Mouse (Mus musculus) kidney, embryonic 16.5 days (tissue): ENCODE results near the gene Jazf1. TPM values are rescaled to one million over a fixed set of nuclear protein-coding genes. Genes with fewer than 3 reads are reported as not detected.

Experiments used
- ATAC-seq: fragments of 200-750 bp; cut with Nextera tagmentation; 2 replicates; pipeline ENCODE4 v1.8.0; 2017; ENCODE audit warnings: moderate TSS enrichment; ENCODE audit not compliant: low FRiP score, low TSS enrichment
- H3K27ac ChIP-seq: fragments of 300-500 bp; sonication (generic); 2 replicates; pipeline ENCODE4 v1.5.1; 2014; ENCODE audit warnings: low read length
- H3K27me3 ChIP-seq: fragments of 300-500 bp; sonication (generic); 2 replicates; pipeline ENCODE4 v1.6.1; 2014; ENCODE audit warnings: low read length, control low read depth, mixed read lengths; ENCODE audit not compliant: insufficient read depth
- H3K36me3 ChIP-seq: fragments of 300-500 bp; sonication (generic); 2 replicates; pipeline ENCODE4 v1.6.1; 2014; ENCODE audit warnings: low read length, control low read depth, mixed read lengths; ENCODE audit not compliant: insufficient read depth
- H3K4me1 ChIP-seq: fragments of 300-500 bp; sonication (generic); 2 replicates; pipeline ENCODE4 v1.6.1; 2014; ENCODE audit warnings: low read length, control low read depth, mixed read lengths; ENCODE audit not compliant: insufficient read depth
- H3K4me2 ChIP-seq: fragments of 300-500 bp; sonication (generic); replicated peaks from 2 replicates; pipeline ENCODE4 v1.6.1; 2014; ENCODE audit warnings: low read depth, low read length
- H3K4me3 ChIP-seq: fragments of 300-500 bp; sonication (generic); 2 replicates; pipeline ENCODE4 v1.5.1; 2014; ENCODE audit warnings: mild to moderate bottlenecking, low read length
- H3K9ac ChIP-seq: fragments of 300-500 bp; sonication (generic); replicated peaks from 2 replicates; pipeline ENCODE4 v1.6.1; 2014; ENCODE audit warnings: low read length
- H3K9me3 ChIP-seq: fragments of 300-500 bp; sonication (generic); 2 replicates; pipeline ENCODE4 v1.6.1; 2016; ENCODE audit warnings: low read length, control low read depth
- WGBS: fragments of 180-500 bp; shearing (Covaris S2); extraction: QIAGEN DNeasy Blood & Tissue Kit; methylation state at CpG from one replicate; pipeline ENCODE4 v1.1.7; 2014; 5-methylcytosine and 5-hydroxymethylcytosine counted together
- polyA plus RNA-seq: library from polyadenylated mRNA; unstranded; fragments of >200 nt; fragmentation: Nextera tagmentation; extraction: Ambion mirVana; gene quantifications from 2 replicates; pipeline ENCODE4 v1.2.1, GENCODE M21; 2015

Gene Jazf1
- polyA plus RNA-seq, 1 experiment from 2014 or later = 3.3 TPM

GRCm38 (mm10) chr6:53066978-53067377 lies 1.5 kb downstream of the Jazf1 start:
- Histone ChIP-seq H3K27ac (no peak overlapping the region), H3K27me3 (peaks cover 27% of the 10 kb centered on the region), H3K9me3 (no peaks in the 10 kb centered on the region), H3K4me3 (no peak overlapping the region; the same call in 1 of the 2 replicates), H3K36me3 (no peaks in the 10 kb centered on the region), H3K4me1 (0 out of 2 replicates have a peak, but pooled peaks cover 4% of the 10 kb centered on the region), H3K4me2 (peak overlapping the region; percentile 98; the same call in 1 of the 2 replicates), H3K9ac (no peak overlapping the region)
- no peak for ATAC-seq
- WGBS = 58% methylated on average over 3 of the region's 3 CpGs

GRCm38 (mm10) chr6:53064070-53064469 lies 4.4 kb downstream of the Jazf1 start:
- H3K4me2 ChIP-seq = no peak overlapping the region
- no peaks in the 10 kb centered on the region for H3K9me3 ChIP-seq
- WGBS = 89% methylated on average over 4 of the region's 4 CpGs
- H3K27me3 ChIP-seq = peaks cover 10% of the 10 kb centered on the region; the same call in 1 of the 2 replicates
- H3K4me3 ChIP-seq = no peak overlapping the region
- 0 out of 2 replicates have a peak, but pooled peaks cover 4% of the 10 kb centered on the region for H3K4me1 ChIP-seq
- no peak for ATAC-seq
- no peak overlapping the region for H3K9ac ChIP-seq
- H3K27ac ChIP-seq = no peak overlapping the region
- H3K36me3 ChIP-seq = no peaks in the 10 kb centered on the region

- H3K4me3 ChIP-seq = no peak overlapping the region
- no peak overlapping the region for H3K4me2 ChIP-seq
- ATAC-seq = no peak
- H3K9ac ChIP-seq = no peak overlapping the region
- H3K4me1 ChIP-seq = no peaks in the 10 kb centered on the region
- no peaks in the 10 kb centered on the region for H3K27me3 ChIP-seq
- WGBS = 46% methylated on average over 2 of the region's 2 CpGs
- H3K27ac ChIP-seq = no peak overlapping the region
- H3K36me3 ChIP-seq = no peaks in the 10 kb centered on the region
- H3K9me3 ChIP-seq = no peaks in the 10 kb centered on the region
These were observed 13.5 kb downstream of the Jazf1 start for GRCm38 (mm10) chr6:53054909-53055308.

- H3K4me3 ChIP-seq = no peak overlapping the region
- WGBS = 96% methylated on average over 2 of the region's 2 CpGs
These were observed 22.9 kb downstream of the Jazf1 start for GRCm38 (mm10) chr6:53045501-53045900.

GRCm38 (mm10) chr6:53038176-53038575 lies 30.3 kb downstream of the Jazf1 start:
- H3K9ac ChIP-seq = no peak overlapping the region
- WGBS = 70% methylated on average over 3 of the region's 3 CpGs
- H3K4me2 ChIP-seq = no peak overlapping the region
- H3K27ac ChIP-seq = no peak overlapping the region
- no peaks in the 10 kb centered on the region for H3K9me3 ChIP-seq
- H3K27me3 ChIP-seq = no peaks in the 10 kb centered on the region
- ATAC-seq = no peak
- H3K36me3 ChIP-seq = no peaks in the 10 kb centered on the region
- no peak overlapping the region for H3K4me3 ChIP-seq
- H3K4me1 ChIP-seq = no peaks in the 10 kb centered on the region

More at GRCm38 (mm10) chr6:53045501-53045900, 22.9 kb downstream of the Jazf1 start:
- no peak overlapping the region for H3K9ac ChIP-seq
- no peaks in the 10 kb centered on the region for H3K4me1 ChIP-seq
- no peak for ATAC-seq
- no peaks in the 10 kb centered on the region for H3K27me3 ChIP-seq
- no peak overlapping the region for H3K4me2 ChIP-seq
- H3K27ac ChIP-seq = no peak overlapping the region
- H3K36me3 ChIP-seq = no peaks in the 10 kb centered on the region
- no peaks in the 10 kb centered on the region for H3K9me3 ChIP-seq

- Histone ChIP-seq H3K9me3 (no peaks in the 10 kb centered on the region), H3K4me3 (no peak overlapping the region), H3K4me2 (no peak overlapping the region), H3K27me3 (no peaks in the 10 kb centered on the region), H3K9ac (no peak overlapping the region), H3K36me3 (no peaks in the 10 kb centered on the region), H3K27ac (no peak overlapping the region), H3K4me1 (no peaks in the 10 kb centered on the region)
- WGBS = 78% methylated on average over 6 of the region's 6 CpGs
- ATAC-seq = no peak
These were observed 33.9 kb downstream of the Jazf1 start for GRCm38 (mm10) chr6:53034362-53035011.

- ATAC-seq = no peak
- WGBS = 73% methylated on average over 4 of the region's 4 CpGs
These were observed 35.5 kb downstream of the Jazf1 start for GRCm38 (mm10) chr6:53032730-53033484.

GRCm38 (mm10) chr6:53022069-53022468 lies 46.4 kb downstream of the Jazf1 start:
- Histone ChIP-seq H3K9ac (no peak overlapping the region), H3K4me3 (no peak overlapping the region), H3K4me2 (no peak overlapping the region), H3K27me3 (no peaks in the 10 kb centered on the region), H3K4me1 (no peaks in the 10 kb centered on the region), H3K36me3 (no peaks in the 10 kb centered on the region), H3K27ac (no peak overlapping the region), H3K9me3 (no peaks in the 10 kb centered on the region)
- WGBS = 94% methylated on average over 2 of the region's 2 CpGs
- no peak for ATAC-seq

More at GRCm38 (mm10) chr6:53032730-53033484, 35.5 kb downstream of the Jazf1 start:
- H3K9ac ChIP-seq = no peak overlapping the region
- H3K4me3 ChIP-seq = no peak overlapping the region
- H3K4me1 ChIP-seq = no peaks in the 10 kb centered on the region
- no peaks in the 10 kb centered on the region for H3K36me3 ChIP-seq
- no peak overlapping the region for H3K4me2 ChIP-seq
- no peaks in the 10 kb centered on the region for H3K27me3 ChIP-seq
- no peaks in the 10 kb centered on the region for H3K9me3 ChIP-seq
- no peak overlapping the region for H3K27ac ChIP-seq

GRCm38 (mm10) chr6:53021081-53021480 lies 47.4 kb downstream of the Jazf1 start:
- Histone ChIP-seq H3K9ac (no peak overlapping the region), H3K4me3 (no peak overlapping the region), H3K4me1 (no peaks in the 10 kb centered on the region), H3K4me2 (no peak overlapping the region), H3K27me3 (no peaks in the 10 kb centered on the region), H3K36me3 (no peaks in the 10 kb centered on the region), H3K9me3 (no peaks in the 10 kb centered on the region), H3K27ac (no peak overlapping the region)
- WGBS = 50% methylated on average over 2 of the region's 2 CpGs
- ATAC-seq = no peak
